Mouse (Mus musculus) testis, adult 2 months (tissue): ENCODE data around the gene Smtnl2.

Experiments
- CTCF ChIP-seq: fragments of 200-500 bp; IDR thresholded peaks from 2 replicates; pipeline ENCODE4 v1.5.1; 2012; ENCODE audit warnings: low read depth, mild to moderate bottlenecking, inconsistent platforms, low read length, moderate library complexity; ENCODE audit not compliant: control insufficient read depth, insufficient read depth, insufficient replicate concordance
- POLR2A ChIP-seq: fragments of 200-500 bp; IDR thresholded peaks from 2 replicates; pipeline ENCODE4 v1.6.1; 2012; ENCODE audit warnings: low read depth, mild to moderate bottlenecking, inconsistent platforms, low read length, moderate library complexity; ENCODE audit not compliant: control insufficient read depth

GRCm38 (mm10) chr11:72354971-72355728 is 56.4 kb downstream of the Smtnl2 start:
- no peak for TF ChIP-seq POLR2A
- peak; percentile 91 for TF ChIP-seq CTCF
